Mouse (Mus musculus): ENCODE results near the gene Etv6.

- TF ChIP-seq CTCF (IDR thresholded peaks at IDR 0.05; ENCODE audit: control insufficient read depth, insufficient read depth, insufficient replicate concordance, low read depth, low read length) (no peak), POLR2A (IDR thresholded peaks at IDR 0.05; ENCODE audit: control insufficient read depth, low read depth, low read length) (no peak)
Observed at GRCm38 (mm10) chr6:134020821-134021220, 14.7 kb upstream of the Etv6 start.

All from testis, adult 2 months (tissue).